In the genomic region with DNA sequence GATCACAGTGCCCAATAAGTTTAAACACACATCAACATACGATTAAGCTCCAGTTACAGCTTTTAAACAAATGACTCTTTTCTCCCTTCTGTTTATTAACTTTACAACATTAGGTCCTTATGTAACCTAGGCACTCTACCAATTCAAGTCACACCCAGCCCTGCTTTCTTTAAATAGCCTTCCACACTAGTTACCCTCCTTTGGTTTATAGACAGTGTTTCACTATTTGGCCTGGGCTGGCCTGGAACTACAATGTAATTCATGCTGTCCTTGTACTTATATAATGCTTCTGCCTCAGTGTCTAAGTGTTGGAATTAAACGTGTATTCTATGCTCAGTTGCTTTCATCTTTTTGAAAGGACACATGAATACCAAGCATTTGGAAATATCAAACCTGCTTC, we compare ENCODE assay signal across 28 mouse cellular contexts. TPM values are rescaled to one million over a fixed set of nuclear protein-coding genes. Genes with fewer than 3 reads are reported as not detected.
A peak's percentile ranks its signal among the peaks of the same experiment; 100 is the strongest.
DNase-seq lines count a peak whose midpoint lies in the region; ATAC-seq lines count a peak whose summit lies in the region.
"Had no signal": no experiment of that assay in that cellular context is flagged by ENCODE, and none has a peak within 500 bp of the region (broad histone marks: within the 10 kb centered on the region; RNA-seq: fewer than 3 reads in every experiment).

No protein-coding gene starts in this region.

- no peaks in the 10 kb centered on the region for H3K9me3 ChIP-seq in heart, embryonic 12.5 days (replicated peaks)
- H3K9me3 ChIP-seq in liver, embryonic 11.5 days (ENCODE audit: control insufficient read depth, low read length), result no peaks in the 10 kb centered on the region
- H3K9me3 ChIP-seq in liver, embryonic 12.5 days (replicated peaks), result no peaks in the 10 kb centered on the region
- H3K9me3 ChIP-seq: embryonic facial prominence, embryonic 10.5 days; embryonic facial prominence, embryonic 13.5 days; forebrain, embryonic 12.5 days; forebrain, embryonic 15.5 days; heart, embryonic 15.5 days had no signal

- H3K36me3 ChIP-seq in heart, embryonic 12.5 days, result peaks cover 37% of the 10 kb centered on the region
- H3K36me3 ChIP-seq in liver, embryonic 11.5 days (ENCODE audit: control insufficient read depth, insufficient read depth, low read length), result peaks cover 31% of the 10 kb centered on the region
- H3K36me3 ChIP-seq in liver, embryonic 12.5 days, result peaks cover 69% of the 10 kb centered on the region

- H3K4me1 ChIP-seq in heart, embryonic 12.5 days (replicated peaks), result peaks cover 17% of the 10 kb centered on the region
- H3K4me1 ChIP-seq in liver, embryonic 11.5 days (replicated peaks; ENCODE audit: control insufficient read depth, insufficient read depth, low read length), result peaks cover 17% of the 10 kb centered on the region
- H3K4me1 ChIP-seq in liver, embryonic 12.5 days, result peaks cover 25% of the 10 kb centered on the region

- 92% methylated on average over 2 of the region's 2 CpGs for WGBS in heart, embryonic 12.5 days
- WGBS in liver, embryonic 11.5 days, result 89% methylated on average over 2 of the region's 2 CpGs
- 88% methylated on average over 2 of the region's 2 CpGs for WGBS in liver, embryonic 12.5 days (ENCODE audit: insufficient replicate concordance)

- H3K27ac ChIP-seq in heart, embryonic 12.5 days (ENCODE audit: poor library complexity, severe bottlenecking), result no peak overlapping the region
- H3K27ac ChIP-seq in liver, embryonic 11.5 days (ENCODE audit: low read depth, low read length), result no peak overlapping the region
- H3K27ac ChIP-seq in liver, embryonic 12.5 days, result no peak overlapping the region
- H3K27ac ChIP-seq: embryonic facial prominence, embryonic 10.5 days; embryonic facial prominence, embryonic 13.5 days; forebrain, embryonic 12.5 days; forebrain, embryonic 15.5 days; heart, embryonic 15.5 days; hindbrain, embryonic 14.5 days; hindbrain, postnatal 0 days had no signal

- H3K4me3 ChIP-seq in heart, embryonic 12.5 days, result no peak overlapping the region
- no peak overlapping the region for H3K4me3 ChIP-seq in liver, embryonic 11.5 days (ENCODE audit: low read depth, low read length)
- no peak overlapping the region for H3K4me3 ChIP-seq in liver, embryonic 12.5 days
- H3K4me3 ChIP-seq: embryonic facial prominence, embryonic 10.5 days; embryonic facial prominence, embryonic 13.5 days; erythroblast, embryonic 14.5 days; forebrain, embryonic 12.5 days; forebrain, embryonic 15.5 days; heart, embryonic 15.5 days had no signal

- peak; percentile 89 for DNase-seq in heart, adult 11 months
- peak; percentile 7 for DNase-seq in liver, embryonic 11.5 days (ENCODE audit: low spot score)
- DNase-seq in skeletal muscle tissue, adult 2 months (ENCODE audit: low read depth, low spot score), result peak; percentile 51
- DNase-seq in cerebellum, postnatal 14 days, result no peak
- DNase-seq: adrenal gland, adult 2 months; adrenal gland, postnatal 14 days; cerebellum, adult 11 months; cerebellum, adult 2 months; cerebellum, adult 9-11 months; cerebellum, postnatal 36 days; embryo, embryonic 11 days; gastrocnemius, postnatal 36 days; heart, postnatal 14 days; heart, postnatal 4 days had no signal

- no peak overlapping the region for H3K9ac ChIP-seq in heart, embryonic 12.5 days
- no peak overlapping the region for H3K9ac ChIP-seq in liver, embryonic 11.5 days (ENCODE audit: low read depth, low read length)
- no peak overlapping the region for H3K9ac ChIP-seq in liver, embryonic 12.5 days
- H3K9ac ChIP-seq: embryonic facial prominence, embryonic 13.5 days; forebrain, embryonic 12.5 days; forebrain, embryonic 15.5 days; heart, embryonic 15.5 days; hindbrain, embryonic 14.5 days had no signal

- no peaks in the 10 kb centered on the region for H3K27me3 ChIP-seq in heart, embryonic 12.5 days (replicated peaks)
- no peaks in the 10 kb centered on the region for H3K27me3 ChIP-seq in liver, embryonic 11.5 days (replicated peaks; ENCODE audit: control insufficient read depth, insufficient read depth, low read length)
- H3K27me3 ChIP-seq in liver, embryonic 12.5 days (replicated peaks), result no peaks in the 10 kb centered on the region
- H3K27me3 ChIP-seq: embryonic facial prominence, embryonic 13.5 days; forebrain, embryonic 12.5 days; forebrain, embryonic 15.5 days; heart, embryonic 15.5 days had no signal

- ATAC-seq in heart, embryonic 12.5 days (ENCODE audit: insufficient number of reproducible peaks, low FRiP score), result no peak
- no peak for ATAC-seq in liver, embryonic 11.5 days (replicated peaks; ENCODE audit: low FRiP score)
- no peak for ATAC-seq in liver, embryonic 12.5 days
- ATAC-seq: CD4-positive, CD25-positive, alpha-beta regulatory T cell, adult 4 months; forebrain, embryonic 15.5 days; hindbrain, postnatal 0 days; inflammation-experienced regulatory T-cells, adult 6 months; intestine, embryonic 16.5 days had no signal

- H3K4me2 ChIP-seq in heart, embryonic 12.5 days, result no peak overlapping the region
- no peak overlapping the region for H3K4me2 ChIP-seq in liver, embryonic 11.5 days
- no peak overlapping the region for H3K4me2 ChIP-seq in liver, embryonic 12.5 days
- H3K4me2 ChIP-seq: embryonic facial prominence, embryonic 13.5 days; forebrain, embryonic 12.5 days; forebrain, embryonic 15.5 days; heart, embryonic 11.5 days; heart, embryonic 15.5 days; hindbrain, embryonic 14.5 days had no signal

RNA-seq across cellular contexts. Expression of gene Rsrc2, which starts 4.9 kb away (rescaled TPM):
- 95.9 and 105 TPM in 2 replicates for polyA plus RNA-seq in heart, embryonic 12.5 days (2016; fragmentation: Nextera tagmentation; extraction: Ambion mirVana)
- polyA plus RNA-seq in liver, embryonic 11.5 days (2014; fragmentation: Nextera tagmentation; extraction: Ambion mirVana), result 102 and 109 TPM in 2 replicates
- 64.6 and 65.7 TPM in 2 replicates for polyA plus RNA-seq in liver, embryonic 12.5 days (2016; fragmentation: Nextera tagmentation; extraction: Ambion mirVana)

RNA-seq across cellular contexts. Expression of gene Kntc1, which starts 5.2 kb away (rescaled TPM):
- 30.7 and 31.8 TPM in 2 replicates for polyA plus RNA-seq in heart, embryonic 12.5 days (2016; fragmentation: Nextera tagmentation; extraction: Ambion mirVana)
- 51.8 and 52.6 TPM in 2 replicates for polyA plus RNA-seq in liver, embryonic 11.5 days (2014; fragmentation: Nextera tagmentation; extraction: Ambion mirVana)
- 39.2 and 39.5 TPM in 2 replicates for polyA plus RNA-seq in liver, embryonic 12.5 days (2016; fragmentation: Nextera tagmentation; extraction: Ambion mirVana)

RNA-seq across cellular contexts. Expression of gene Zcchc8, which starts 23.5 kb away (rescaled TPM):
- polyA plus RNA-seq in heart, embryonic 12.5 days (2016; fragmentation: Nextera tagmentation; extraction: Ambion mirVana), result 69.6 and 77.5 TPM in 2 replicates
- 89.3 and 92.1 TPM in 2 replicates for polyA plus RNA-seq in liver, embryonic 11.5 days (2014; fragmentation: Nextera tagmentation; extraction: Ambion mirVana)
- polyA plus RNA-seq in liver, embryonic 12.5 days (2016; fragmentation: Nextera tagmentation; extraction: Ambion mirVana), result 49.6 and 51.9 TPM in 2 replicates

RNA-seq across cellular contexts. Expression of gene Clip1, which starts 59.9 kb away (rescaled TPM):
- 62.3 and 65.2 TPM in 2 replicates for polyA plus RNA-seq in heart, embryonic 12.5 days (2016; fragmentation: Nextera tagmentation; extraction: Ambion mirVana)
- polyA plus RNA-seq in liver, embryonic 11.5 days (2014; fragmentation: Nextera tagmentation; extraction: Ambion mirVana), result 22.8 and 27.6 TPM in 2 replicates
- polyA plus RNA-seq in liver, embryonic 12.5 days (2016; fragmentation: Nextera tagmentation; extraction: Ambion mirVana), result 17.6 and 20.4 TPM in 2 replicates

Comparison
In these comparisons a context has a peak if more than half of its experiments do, and no peak if none do; other contexts are left out.
1. DNase-seq: peak in heart, adult 11 months (single experiment), liver, embryonic 11.5 days (single experiment) and skeletal muscle tissue, adult 2 months (single experiment); none in cerebellum, postnatal 14 days (0 of 2).